ENCODE assay signal across 8 mouse cellular contexts in the genomic region with DNA sequence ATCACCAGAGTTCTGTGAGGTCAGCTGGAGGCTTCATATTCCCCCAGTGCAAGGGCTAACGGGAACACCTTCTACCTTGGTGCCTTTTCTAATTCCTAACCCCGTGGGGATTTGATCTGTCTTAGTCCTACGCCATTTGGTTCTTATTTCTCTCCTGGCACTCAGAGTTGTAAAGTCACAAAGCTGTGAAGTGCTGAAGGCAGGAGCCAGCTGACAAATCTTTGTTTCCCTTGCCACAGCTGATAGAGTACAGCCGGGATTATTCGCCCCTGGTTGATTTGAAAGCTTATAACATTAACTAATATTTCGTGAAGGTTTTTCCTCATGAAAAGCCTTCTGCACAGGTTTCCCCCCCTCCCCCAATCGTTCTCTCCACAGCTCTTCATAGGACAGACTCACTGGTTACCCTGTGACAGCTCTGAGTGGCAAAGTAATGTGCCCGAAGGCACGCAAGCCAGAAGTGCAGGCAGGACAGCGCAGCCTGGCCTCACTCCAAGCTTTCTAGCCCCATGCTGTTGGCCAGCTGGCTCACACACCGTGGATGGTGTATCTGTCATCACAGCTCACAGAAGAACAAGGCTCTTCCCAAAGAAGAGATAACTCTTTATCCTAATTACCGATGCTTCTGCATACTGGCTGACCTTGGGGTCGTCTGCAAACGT.
DNase-seq lines count a peak whose midpoint lies in the region; ATAC-seq and TF ChIP-seq lines count a peak whose summit lies in the region.

No protein-coding gene starts in this region.

- no peak for TF ChIP-seq CTCF in heart, postnatal 0 days (IDR thresholded peaks at IDR 0.05; ENCODE audit: low read depth)

- H3K4me3 ChIP-seq in heart, postnatal 0 days (ENCODE audit: low read depth, low read length), result no peak overlapping the region
- H3K4me3 ChIP-seq in midbrain, embryonic 15.5 days, result no peak overlapping the region

- WGBS in heart, postnatal 0 days, result 17% methylated on average over 14 of the region's 14 CpGs
- 51% methylated on average over 14 of the region's 14 CpGs for WGBS in midbrain, embryonic 15.5 days

- no peak overlapping the region; the same call in 1 of the 2 replicates for H3K9ac ChIP-seq in heart, postnatal 0 days (replicated peaks; ENCODE audit: low read depth, low read length)
- H3K9ac ChIP-seq in midbrain, embryonic 15.5 days, result no peak overlapping the region

- peak; percentile 15 to 44 for DNase-seq in adrenal gland, adult (ENCODE audit: inconsistent age in 2 of 2, low spot score in 1 of 2)
- no peak for DNase-seq in adrenal gland, adult 18-20 months (ENCODE audit: low spot score in 2 of 2)
- peak; percentile 50 for DNase-seq in retina, postnatal 1 day
- no peak for DNase-seq in retina, embryonic 14.5 days (ENCODE audit: low spot score)
- peak; percentile 80 for DNase-seq in heart, postnatal 0 days (ENCODE audit: low spot score)
- no peak for DNase-seq in urinary bladder, adult 2 months (ENCODE audit: low spot score)

- TF ChIP-seq EP300 in heart, postnatal 0 days (IDR thresholded peaks at IDR 0.05; ENCODE audit: low read depth), result peak; percentile 48; the same call in 1 of the 2 replicates

- H3K4me1 ChIP-seq in heart, postnatal 0 days (ENCODE audit: control insufficient read depth, insufficient read depth), result peaks cover 14% of the 10 kb centered on the region
- peaks cover 11% of the 10 kb centered on the region for H3K4me1 ChIP-seq in midbrain, embryonic 15.5 days

- peak overlapping the region; percentile 40 for H3K27ac ChIP-seq in heart, postnatal 0 days (ENCODE audit: low read depth)
- no peak overlapping the region for H3K27ac ChIP-seq in midbrain, embryonic 15.5 days

- ATAC-seq in heart, postnatal 0 days (ENCODE audit: insufficient read depth, low read depth), result peak; percentile 98
- peak; percentile 51; the same call in 1 of the 2 replicates for ATAC-seq in midbrain, embryonic 15.5 days (replicated peaks)
- ATAC-seq in erythroid progenitor cell, adult 5-6 weeks (replicated peaks; ENCODE audit: low FRiP score, poor library complexity, severe bottlenecking), result no peak

- no peaks in the 10 kb centered on the region for H3K36me3 ChIP-seq in heart, postnatal 0 days (replicated peaks; ENCODE audit: control insufficient read depth, insufficient read depth, low read length)
- no peaks in the 10 kb centered on the region for H3K36me3 ChIP-seq in midbrain, embryonic 15.5 days (replicated peaks)

- H3K4me2 ChIP-seq in heart, postnatal 0 days (ENCODE audit: low read depth, low read length), result peak overlapping the region; percentile 24; the same call in 1 of the 2 replicates
- H3K4me2 ChIP-seq in midbrain, embryonic 15.5 days, result no peak overlapping the region

- no peaks in the 10 kb centered on the region for H3K9me3 ChIP-seq in heart, postnatal 0 days (replicated peaks; ENCODE audit: control insufficient read depth, low read length)
- no peaks in the 10 kb centered on the region for H3K9me3 ChIP-seq in midbrain, embryonic 15.5 days

- no peaks in the 10 kb centered on the region for H3K27me3 ChIP-seq in heart, postnatal 0 days (ENCODE audit: control insufficient read depth, insufficient read depth, low read length)
- H3K27me3 ChIP-seq in midbrain, embryonic 15.5 days (replicated peaks), result no peaks in the 10 kb centered on the region

Comparison
In these comparisons a context has a peak if more than half of its experiments do, and no peak if none do; other contexts are left out.
1. DNase-seq: peak in adrenal gland, adult (2 of 2), retina, postnatal 1 day (single experiment) and heart, postnatal 0 days (single experiment); none in adrenal gland, adult 18-20 months (0 of 2), retina, embryonic 14.5 days (single experiment) and urinary bladder, adult 2 months (single experiment).